23 mouse cellular contexts compared by ENCODE assay signal in the genomic region with DNA sequence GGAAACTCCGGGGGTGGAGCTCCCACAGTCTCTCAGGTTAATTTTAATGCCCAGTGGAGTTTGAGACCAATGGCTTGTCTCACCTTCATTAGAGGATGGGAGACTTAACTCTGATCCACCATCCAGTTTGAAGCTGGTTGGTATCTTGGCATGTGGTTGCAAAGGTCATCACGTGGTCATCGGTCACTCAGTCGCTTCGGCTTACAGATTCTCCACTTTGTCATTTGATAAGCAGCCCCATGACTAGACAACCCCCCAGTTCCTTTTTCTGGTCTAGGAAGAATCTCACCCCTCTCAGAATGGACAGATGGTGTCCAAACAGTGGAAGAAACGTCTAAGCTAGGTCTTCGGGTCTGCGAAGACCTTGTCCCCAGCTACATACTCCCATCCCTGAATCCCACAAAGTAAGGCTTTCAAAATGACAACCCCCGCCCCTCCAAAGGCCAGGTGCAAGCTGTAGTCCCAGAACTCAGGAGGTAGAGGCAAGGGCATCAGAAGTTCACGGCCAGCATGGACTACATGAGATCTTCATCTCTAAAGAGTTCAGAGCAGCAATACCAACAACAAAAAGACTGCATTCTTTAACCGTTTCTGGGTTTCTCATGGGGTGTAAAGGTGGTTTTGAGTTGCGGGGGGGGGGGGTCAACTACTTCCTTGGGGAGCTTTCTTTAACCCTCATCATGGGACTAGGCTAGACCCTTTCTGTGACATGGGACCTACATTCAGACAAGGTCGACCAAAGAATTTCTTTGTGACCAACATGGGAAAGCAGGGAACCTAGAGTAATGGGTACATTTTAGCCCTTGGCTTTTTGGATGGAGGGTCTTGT.
DNase-seq lines count a peak whose midpoint lies in the region; ATAC-seq lines count a peak whose summit lies in the region.
"Had no signal": no experiment of that assay in that cellular context is flagged by ENCODE, and none has a peak within 500 bp of the region (broad histone marks: within the 10 kb centered on the region; RNA-seq: fewer than 3 reads in every experiment).

No protein-coding gene starts in this region.

- no peak overlapping the region for H3K27ac ChIP-seq in midbrain, embryonic 11.5 days (ENCODE audit: low read depth, low read length)
- no peak overlapping the region for H3K27ac ChIP-seq in midbrain, embryonic 15.5 days
- 0 out of 2 replicates have a peak overlapping the region, but pooled peaks have one; percentile 28 for H3K27ac ChIP-seq in limb, embryonic 10.5 days
- no peak overlapping the region for H3K27ac ChIP-seq in forebrain, embryonic 16.5 days (ENCODE audit: low read length)

- H3K4me3 ChIP-seq in midbrain, embryonic 11.5 days (ENCODE audit: low read depth, low read length) = no peak overlapping the region
- no peak overlapping the region for H3K4me3 ChIP-seq in midbrain, embryonic 15.5 days
- no peak overlapping the region for H3K4me3 ChIP-seq in limb, embryonic 10.5 days
- H3K4me3 ChIP-seq in forebrain, embryonic 16.5 days (replicated peaks; ENCODE audit: low read length) = no peak overlapping the region

- H3K4me1 ChIP-seq in midbrain, embryonic 11.5 days (ENCODE audit: control insufficient read depth, insufficient read depth, low read length) = peaks cover 10% of the 10 kb centered on the region
- H3K4me1 ChIP-seq in midbrain, embryonic 15.5 days = peaks cover 14% of the 10 kb centered on the region
- H3K4me1 ChIP-seq in limb, embryonic 10.5 days = peaks cover 54% of the 10 kb centered on the region
- H3K4me1 ChIP-seq in forebrain, embryonic 16.5 days (replicated peaks; ENCODE audit: control insufficient read depth, insufficient read depth, low read length) = peaks cover 12% of the 10 kb centered on the region

- peaks cover 10% of the 10 kb centered on the region for H3K27me3 ChIP-seq in midbrain, embryonic 11.5 days (ENCODE audit: control insufficient read depth, insufficient read depth, low read length)
- peaks cover 16% of the 10 kb centered on the region for H3K27me3 ChIP-seq in midbrain, embryonic 15.5 days (replicated peaks)
- peaks cover 13% of the 10 kb centered on the region for H3K27me3 ChIP-seq in limb, embryonic 10.5 days (ENCODE audit: low read depth, poor library complexity, severe bottlenecking)
- peaks cover 11% of the 10 kb centered on the region for H3K27me3 ChIP-seq in forebrain, embryonic 16.5 days (replicated peaks; ENCODE audit: control insufficient read depth, insufficient read depth, low read length)
- H3K27me3 ChIP-seq: Patski had no signal

- no peaks in the 10 kb centered on the region for H3K36me3 ChIP-seq in midbrain, embryonic 11.5 days (ENCODE audit: control insufficient read depth, insufficient read depth, low read length)
- H3K36me3 ChIP-seq in midbrain, embryonic 15.5 days (replicated peaks) = no peaks in the 10 kb centered on the region
- no peaks in the 10 kb centered on the region for H3K36me3 ChIP-seq in limb, embryonic 10.5 days
- H3K36me3 ChIP-seq in forebrain, embryonic 16.5 days (ENCODE audit: control insufficient read depth, insufficient read depth) = no peaks in the 10 kb centered on the region
- H3K36me3 ChIP-seq: G1E had no signal

- WGBS in midbrain, embryonic 11.5 days = 95% methylated on average over 13 of the region's 13 CpGs
- WGBS in midbrain, embryonic 15.5 days = 96% methylated on average over 13 of the region's 13 CpGs
- 94% methylated on average over 13 of the region's 13 CpGs for WGBS in limb, embryonic 10.5 days
- 93% methylated on average over 13 of the region's 13 CpGs for WGBS in forebrain, embryonic 16.5 days

- ATAC-seq in midbrain, embryonic 11.5 days (ENCODE audit: low FRiP score) = no peak
- no peak for ATAC-seq in midbrain, embryonic 15.5 days (replicated peaks)
- no peak for ATAC-seq in forebrain, embryonic 16.5 days
- ATAC-seq: activated CD4-positive, CD25-positive, alpha-beta regulatory T cell, adult 4 months; CD4-positive, CD25-positive, alpha-beta regulatory T cell, adult 4 months; Patski had no signal

- no peak overlapping the region for H3K4me2 ChIP-seq in midbrain, embryonic 11.5 days
- no peak overlapping the region for H3K4me2 ChIP-seq in midbrain, embryonic 15.5 days
- no peak overlapping the region for H3K4me2 ChIP-seq in forebrain, embryonic 16.5 days (ENCODE audit: low read length)

- H3K9me3 ChIP-seq in midbrain, embryonic 11.5 days (ENCODE audit: control insufficient read depth, low read length) = no peaks in the 10 kb centered on the region; the same call in 1 of the 2 replicates
- no peaks in the 10 kb centered on the region for H3K9me3 ChIP-seq in midbrain, embryonic 15.5 days
- no peaks in the 10 kb centered on the region for H3K9me3 ChIP-seq in limb, embryonic 10.5 days (replicated peaks)
- H3K9me3 ChIP-seq in forebrain, embryonic 16.5 days (ENCODE audit: control insufficient read depth, low read length) = no peaks in the 10 kb centered on the region

- peak; percentile 31 for DNase-seq in midbrain, embryonic 11.5 days (ENCODE audit: low spot score, missing footprints)
- DNase-seq in 3T3-L1 (ENCODE audit: low read depth, low spot score) (peak; percentile 91), adipocyte (ENCODE audit: low spot score) (peak; percentile 95)
- no peak for DNase-seq in limb, embryonic 10.5 days (ENCODE audit: low spot score)
- no peak for DNase-seq in spleen, postnatal 36 days (ENCODE audit: low spot score in 2 of 2)
- no peak for DNase-seq in right cerebral cortex, postnatal 25 days
- DNase-seq: adrenal gland, adult 2 months; adrenal gland, adult 8-10 months; adrenal gland, postnatal 10 days; adrenal gland, postnatal 14 days; adrenal gland, postnatal 25 days; adrenal gland, postnatal 36 days; B cell, adult 2 months; cerebellum, adult 11 months; cerebellum, adult 11-12 months; cerebellum, adult 18-20 months; cerebellum, adult 2 months had no signal

- no peak overlapping the region for H3K9ac ChIP-seq in midbrain, embryonic 11.5 days (ENCODE audit: low read length)
- H3K9ac ChIP-seq in midbrain, embryonic 15.5 days = no peak overlapping the region
- no peak overlapping the region for H3K9ac ChIP-seq in forebrain, embryonic 16.5 days (replicated peaks; ENCODE audit: low read depth, low read length)

Comparison
In these comparisons a context has a peak if more than half of its experiments do, and no peak if none do; other contexts are left out.
1. DNase-seq: peak in midbrain, embryonic 11.5 days (single experiment), 3T3-L1 (single experiment) and adipocyte (single experiment); none in limb, embryonic 10.5 days (single experiment), spleen, postnatal 36 days (0 of 2) and right cerebral cortex, postnatal 25 days (single experiment).